Mouse (Mus musculus) MEL-GATA-1-ER (cell line): Measurements from ENCODE around the gene Ccdc78.
A peak's percentile ranks its signal among the peaks of the same experiment; 100 is the strongest.
"Not testable (repeated sequence)": the region's sequence is repeated elsewhere in the genome, so short reads cannot be mapped to it uniquely, and the experiment has no call there.

Source experiments
- DNase-seq: peaks from one replicate; pipeline ENCODE4 v3.0.0-alpha.2; 2012; ENCODE audit warnings: low read depth; ENCODE audit errors: extremely low read depth

Ccdc78 gene

GRCm38 (mm10) chr17:25786280-25786679 lies at the start of gene Ccdc78:
Gene Ccdc78, plus strand, starts transcription at chr17:25786580.
- no peak for DNase-seq

- no peak for DNase-seq
Measured at GRCm38 (mm10) chr17:25738861-25739260, 47.5 kb upstream of the Ccdc78 start.

DNA sequence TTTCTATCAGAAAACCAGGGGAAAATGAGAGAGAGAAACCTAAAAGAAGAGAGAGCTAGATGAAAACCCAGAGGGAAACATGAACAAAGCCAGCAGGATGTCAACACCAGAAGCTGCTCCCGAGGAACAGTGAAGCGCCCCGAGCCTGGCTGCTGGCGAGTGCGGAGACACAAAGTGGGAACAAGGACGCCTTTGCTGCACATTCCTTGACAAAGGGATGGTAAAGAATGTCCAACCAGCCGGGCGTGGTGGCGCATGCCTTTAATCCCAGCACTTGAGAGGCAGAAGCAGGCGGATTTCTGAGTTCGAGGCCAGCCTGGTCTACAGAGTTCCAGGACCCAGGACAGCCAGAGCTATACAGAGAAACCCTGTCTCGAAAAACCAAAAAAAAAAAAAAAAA lies 44.9 kb upstream of the Ccdc78 start:
- not testable (repeated sequence) for DNase-seq

GRCm38 (mm10) chr17:25743831-25744230 lies 42.5 kb upstream of the Ccdc78 start:
- no peak for DNase-seq

GRCm38 (mm10) chr17:25744311-25744710 lies 42.1 kb upstream of the Ccdc78 start:
- DNase-seq, result no peak

DNA sequence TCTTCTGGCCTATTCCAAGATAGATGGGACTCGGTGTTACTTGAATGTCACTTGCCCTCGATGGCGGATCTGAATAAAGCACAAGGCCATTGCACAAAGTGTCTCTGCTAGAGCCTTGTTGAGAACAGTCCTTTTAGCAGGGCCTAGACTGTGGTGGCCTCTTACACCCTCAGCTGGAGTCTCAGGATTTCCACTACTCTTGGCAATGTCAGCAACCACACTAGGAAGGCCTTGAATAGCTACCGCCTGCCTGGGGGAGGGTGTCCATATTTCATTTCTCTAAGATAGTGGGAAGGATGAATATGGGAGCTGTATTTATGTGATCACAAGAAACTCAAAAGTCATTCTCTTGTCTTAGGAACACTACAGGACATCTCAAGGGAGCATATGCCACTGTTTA lies 38.1 kb upstream of the Ccdc78 start:
- DNase-seq, result no peak

GRCm38 (mm10) chr17:25749314-25749713 lies 37.1 kb upstream of the Ccdc78 start:
- DNase-seq, result no peak

DNA sequence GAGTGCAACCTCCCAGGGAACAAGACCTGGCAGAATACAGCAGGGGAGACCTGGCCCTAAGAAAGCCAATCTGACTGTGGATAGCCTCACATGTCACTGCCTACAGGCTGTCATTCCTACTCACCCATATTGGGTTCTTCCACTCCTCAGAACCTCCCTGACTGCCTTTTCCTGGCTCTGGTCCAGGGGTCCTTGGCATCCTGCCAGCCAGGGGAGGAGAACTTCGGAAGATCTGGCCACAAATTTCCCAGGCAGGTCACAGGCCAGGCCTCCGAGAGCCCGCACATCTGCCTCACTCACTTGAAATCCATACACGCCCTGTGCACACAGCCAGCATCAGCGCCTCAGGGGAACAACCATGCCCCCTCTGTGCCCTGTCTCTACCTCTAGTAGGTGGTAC lies 34.9 kb upstream of the Ccdc78 start:
- no peak for DNase-seq

GRCm38 (mm10) chr17:25754241-25754640 lies 32.1 kb upstream of the Ccdc78 start, which contains the start of gene Msln:
Gene Msln, minus strand, starts transcription at chr17:25754378.
- DNase-seq, result no peak

GRCm38 (mm10) chr17:25755086-25755485 lies 31.3 kb upstream of the Ccdc78 start:
- no peak for DNase-seq

GRCm38 (mm10) chr17:25755627-25756377 lies 30.6 kb upstream of the Ccdc78 start:
- no peak for DNase-seq

DNA sequence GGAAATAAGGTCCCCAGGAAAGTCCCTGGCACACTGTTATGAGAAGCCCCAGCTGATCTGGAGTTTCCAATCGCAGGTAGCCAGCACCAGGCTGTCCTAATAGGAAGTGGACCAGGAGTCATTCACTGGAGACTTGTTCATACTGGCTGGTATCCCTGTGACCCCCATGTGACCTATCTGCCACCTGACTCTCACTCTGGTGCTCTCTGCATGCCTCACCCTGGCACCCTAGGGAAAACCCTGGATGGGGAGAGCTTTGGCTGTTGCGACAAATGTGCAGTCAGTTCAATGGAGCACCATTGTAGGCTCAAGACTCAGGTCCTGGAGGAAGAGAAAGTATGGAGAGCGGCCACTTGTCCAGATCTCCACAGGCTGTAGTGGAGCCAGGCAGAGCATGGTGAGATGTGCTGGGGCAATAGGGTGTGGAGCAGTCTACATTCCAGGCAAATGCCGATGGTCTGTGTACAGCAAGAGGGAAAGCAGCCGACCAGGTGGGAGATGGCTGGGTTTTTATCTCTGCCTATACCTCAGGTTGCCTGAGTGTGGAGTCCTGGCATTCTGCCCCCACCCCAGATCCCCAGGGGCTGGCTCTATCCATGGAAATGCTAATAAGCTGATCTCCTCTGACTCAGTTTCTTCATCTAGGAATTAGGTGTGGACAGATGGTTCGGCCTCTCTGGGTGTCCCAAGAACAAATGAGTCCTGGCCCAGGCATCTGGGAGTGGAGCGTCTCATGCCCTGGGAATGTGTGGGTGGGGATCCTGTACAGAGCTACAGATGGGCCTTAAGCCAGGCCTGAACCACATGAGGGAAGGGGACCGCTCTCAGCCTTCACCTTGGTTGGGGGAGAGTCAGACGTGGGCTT lies 29.8 kb upstream of the Ccdc78 start:
- no peak for DNase-seq

- DNase-seq, result no peak
Measured at GRCm38 (mm10) chr17:25757691-25758090, 28.7 kb upstream of the Ccdc78 start.

DNA sequence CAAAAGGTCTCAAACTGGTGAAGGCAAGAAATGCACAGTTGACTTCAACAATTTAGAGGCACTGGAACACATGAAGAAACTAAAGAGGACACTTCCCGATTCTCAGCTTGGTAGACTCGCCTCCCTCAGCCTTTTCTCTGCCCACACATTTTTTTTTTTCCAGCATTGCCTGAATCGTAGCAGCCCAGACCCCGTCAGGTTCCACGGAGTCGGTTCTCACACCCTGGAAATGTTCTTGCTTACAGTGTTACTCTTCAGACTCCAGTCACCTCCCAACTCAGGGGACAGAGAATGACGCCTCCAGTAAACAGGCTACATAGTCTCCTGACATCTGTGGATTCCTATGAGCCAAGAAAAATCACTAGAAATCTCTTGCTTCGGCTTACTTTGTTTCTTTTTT lies 26.2 kb upstream of the Ccdc78 start:
- no peak for DNase-seq

DNA sequence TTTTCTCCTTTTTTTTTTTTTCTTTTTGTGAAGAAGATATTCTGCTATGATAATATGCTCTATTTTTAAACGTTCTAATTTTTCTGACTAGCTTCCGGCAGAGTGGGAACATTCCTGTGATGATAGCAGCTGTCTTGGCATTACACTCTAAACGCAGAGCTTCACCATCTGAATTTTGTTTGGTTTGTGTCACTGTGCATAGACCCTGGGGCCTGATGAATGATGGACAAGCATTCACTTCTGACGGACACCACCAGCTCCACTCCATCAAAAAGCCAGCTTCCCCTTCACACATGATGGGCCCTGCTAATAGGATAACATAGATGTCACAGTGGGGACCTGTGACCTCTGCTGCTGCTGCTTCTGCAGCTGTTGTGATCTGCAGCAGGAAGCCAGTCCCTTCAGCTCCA lies 24.8 kb upstream of the Ccdc78 start:
- no peak for DNase-seq

DNA sequence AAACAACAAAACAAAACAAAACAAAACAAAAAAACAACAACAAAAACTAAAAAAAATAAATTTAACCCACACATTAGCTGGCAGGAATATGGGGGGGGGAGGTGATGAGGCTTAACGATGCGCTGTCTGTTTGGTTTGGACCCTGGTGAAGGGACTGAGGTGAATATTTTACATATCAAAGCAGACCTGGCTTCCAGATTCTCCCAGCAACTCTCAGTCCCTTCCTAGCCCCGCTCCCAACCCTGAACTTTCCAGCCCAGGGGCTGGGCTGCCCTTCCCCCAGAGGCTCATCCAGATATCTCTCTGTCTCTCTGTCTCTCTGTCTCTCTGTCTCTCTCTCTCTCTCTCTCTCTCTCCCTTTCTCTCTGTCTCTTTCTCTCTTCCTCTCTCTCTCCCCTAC lies 23.8 kb upstream of the Ccdc78 start:
- DNase-seq, result no peak

DNA sequence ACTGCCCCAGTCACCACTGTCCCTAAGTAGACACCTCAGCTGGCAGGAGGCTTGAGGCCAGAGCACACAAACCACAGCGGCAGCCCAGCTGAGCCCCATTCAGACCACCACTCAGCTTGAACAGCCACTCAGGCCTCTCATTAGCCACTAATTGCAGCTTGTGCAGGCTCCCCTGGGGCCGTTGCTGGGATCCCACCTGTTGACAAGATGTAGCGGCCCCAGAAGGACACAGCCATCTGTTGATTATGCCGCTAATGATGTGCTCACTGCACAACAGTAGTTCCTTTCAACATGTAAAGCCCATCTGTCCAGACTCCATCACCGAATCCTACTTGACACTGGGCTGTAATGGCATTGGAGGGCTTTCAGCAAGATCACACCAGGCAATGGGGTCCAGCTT lies 20.5 kb upstream of the Ccdc78 start:
- no peak for DNase-seq

- DNase-seq, result no peak
Measured at GRCm38 (mm10) chr17:25769331-25769730, 17.0 kb upstream of the Ccdc78 start.

DNA sequence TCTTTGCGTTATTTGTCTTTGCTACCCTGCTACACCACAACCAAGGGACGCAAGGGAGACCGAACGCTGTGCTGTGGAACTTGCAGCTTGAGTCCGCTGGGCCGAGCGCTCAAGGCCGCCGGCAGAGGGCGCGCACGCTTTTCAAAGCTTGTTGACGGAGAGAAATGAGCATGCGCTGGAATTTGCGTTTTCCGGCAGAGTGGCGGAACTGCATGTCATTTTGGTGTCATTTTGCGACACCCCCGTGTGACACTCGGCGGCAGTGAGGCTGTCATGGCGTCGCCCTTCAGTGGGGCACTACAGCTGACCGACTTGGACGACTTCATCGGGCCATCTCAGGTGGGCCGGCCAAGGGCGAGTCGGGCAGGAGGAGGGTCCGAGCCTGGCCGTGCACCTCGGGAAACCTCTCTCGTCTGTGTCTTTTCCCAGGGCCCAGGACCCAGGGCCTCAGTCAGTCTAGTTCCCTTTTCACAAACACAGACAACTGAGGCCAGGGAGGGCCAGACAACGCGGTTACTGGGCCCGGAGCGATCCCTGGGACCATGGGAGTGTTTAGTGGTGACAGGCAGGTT lies 12.7 kb upstream of the Ccdc78 start, which contains the start of gene Narfl:
Gene Narfl (plus strand): TSS at position 228 of the 572 bp plus-strand sequence.
- DNase-seq, result peak; percentile 89

- no peak for DNase-seq
Measured at GRCm38 (mm10) chr17:25775318-25776062, 10.9 kb upstream of the Ccdc78 start.

- DNase-seq, result no peak
Measured at GRCm38 (mm10) chr17:25777948-25778347, 8.4 kb upstream of the Ccdc78 start.
